Mouse (Mus musculus) left cerebral cortex, postnatal 25 days (tissue): ENCODE measurements around the gene Irf5. TPM values are rescaled to one million over a fixed set of nuclear protein-coding genes. Genes with fewer than 3 reads are reported as not detected.
"Not testable (repeated sequence)": the region's sequence is repeated elsewhere in the genome, so short reads cannot be mapped to it uniquely, and the experiment has no call there.

Experiments used
- DNase-seq, 2 experiments: peaks; one replicate each; pipeline ENCODE4 v3.0.0; 2022; ENCODE audit warnings: low spot score in 2 of 2, mixed read lengths in 1 of 2
- intact Hi-C: fragments of 180-260 bp; cut with DNase I; formaldehyde crosslinking; loops from one replicate; pipeline ENCODE4 v1.15.1; 2025
- total RNA-seq, 2 experiments: library from RNA; stranded (reverse); gene quantifications; 2 replicates each; pipeline ENCODE4 v1.2.3; 2021

Irf5 gene
- total RNA-seq, 2 experiments from 2014 or later, result 4.7 to 5.4 TPM

DNA sequence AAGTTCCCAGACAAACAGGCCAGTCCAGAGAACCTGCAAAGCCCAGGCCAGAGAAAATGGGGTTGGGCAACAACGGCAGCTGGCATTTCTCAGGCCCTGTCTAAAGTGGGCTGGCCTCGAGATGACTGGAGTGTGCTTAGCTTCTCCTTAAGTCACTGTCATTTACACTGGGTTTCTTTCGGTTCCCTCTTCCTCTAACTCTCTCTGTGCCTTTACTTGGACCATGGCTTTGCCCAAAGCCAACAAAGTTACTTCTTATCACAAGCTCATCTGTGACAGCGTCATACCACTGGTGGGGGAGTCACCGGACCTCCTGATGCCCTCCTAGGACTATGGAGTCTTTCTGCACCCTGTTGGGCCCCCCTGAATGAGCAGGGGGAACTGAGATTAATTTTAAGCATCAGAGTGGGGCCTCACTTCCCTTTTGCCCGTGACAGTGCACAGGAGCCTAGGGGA, 2.4 kb upstream of the Irf5 start:
- DNase-seq, result peak in 1 of 2 experiments; percentile 27
- intact Hi-C loops, result no loop called here

DNA sequence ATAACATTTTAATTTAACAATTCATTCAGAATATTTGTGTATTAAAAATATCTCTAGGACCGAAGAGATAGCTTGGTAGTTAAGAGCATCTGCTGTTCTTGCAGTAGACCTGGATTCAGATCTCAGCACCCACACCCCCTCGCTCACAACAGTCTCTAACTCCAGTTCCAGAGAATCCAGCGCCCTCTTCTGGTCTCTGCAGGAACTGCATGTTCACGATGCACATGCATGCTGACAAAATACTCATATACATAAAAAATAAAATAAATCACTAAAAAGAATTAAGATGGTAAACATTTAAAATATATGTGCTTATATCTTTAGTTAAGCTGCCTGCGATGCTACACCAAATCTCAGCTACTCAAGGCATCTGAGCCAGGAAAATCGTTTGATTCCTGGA, 1.2 kb upstream of the Irf5 start:
- intact Hi-C loops, result no loop called here
- no peak for DNase-seq

DNA sequence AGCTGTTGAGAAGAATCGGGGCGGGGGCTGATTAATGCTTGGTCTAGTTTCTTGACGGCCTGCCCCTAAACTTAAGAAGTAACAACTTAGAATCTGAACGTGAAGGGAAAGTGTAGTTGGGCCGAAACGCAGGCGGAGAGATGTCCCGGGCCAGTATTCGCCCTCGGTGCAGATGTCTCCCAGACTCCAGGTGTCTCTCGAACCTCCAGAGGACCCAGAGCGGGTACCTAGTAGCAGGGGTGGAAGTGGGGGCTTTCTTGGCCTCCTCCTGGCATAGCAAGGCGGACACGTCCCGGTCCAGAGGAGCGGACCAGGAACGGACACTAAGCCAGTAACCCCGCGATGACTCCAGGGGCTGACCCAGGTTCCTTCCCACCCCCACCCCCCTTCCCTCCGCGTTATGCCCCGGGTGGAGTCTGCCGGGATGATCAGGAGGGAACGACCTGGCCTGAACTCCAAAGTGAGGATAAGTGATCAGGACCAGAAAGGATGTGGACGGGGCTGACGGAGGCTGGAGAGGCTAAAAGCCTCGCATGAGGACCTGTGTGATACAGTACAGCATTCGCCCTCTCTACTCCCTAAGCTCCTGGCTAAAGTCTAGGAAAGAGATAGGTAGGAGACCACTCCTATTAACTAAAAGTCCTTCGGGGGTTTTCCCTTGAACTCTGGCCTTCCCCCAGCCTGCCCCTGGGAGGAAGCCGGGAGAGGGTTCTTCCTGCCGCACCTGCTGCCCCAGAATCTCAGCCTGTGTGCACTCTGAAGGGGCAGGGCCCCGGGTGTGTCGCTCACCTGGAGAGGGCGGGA, 1.1 kb downstream of the Irf5 start:
- no peak for DNase-seq
- intact Hi-C loops, result no loop called here

DNA sequence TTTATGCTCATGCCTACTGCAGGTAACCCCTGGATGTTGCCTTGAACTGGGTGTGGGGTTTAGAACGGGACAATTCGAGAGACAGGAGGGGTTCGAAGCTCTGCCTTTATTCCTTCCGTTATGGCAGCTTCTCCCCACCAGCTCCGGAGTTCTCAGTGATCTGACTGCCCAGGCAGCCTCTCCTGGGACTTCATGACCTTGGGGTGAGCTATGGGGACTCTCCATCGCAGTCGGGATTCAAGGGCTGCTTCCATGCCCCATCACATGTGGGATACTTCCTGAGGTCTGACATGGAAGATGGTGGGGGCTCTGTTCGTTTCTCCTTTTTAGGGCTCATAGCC, 1.7 kb downstream of the Irf5 start:
- intact Hi-C loops, result no loop called here
- no peak for DNase-seq

DNA sequence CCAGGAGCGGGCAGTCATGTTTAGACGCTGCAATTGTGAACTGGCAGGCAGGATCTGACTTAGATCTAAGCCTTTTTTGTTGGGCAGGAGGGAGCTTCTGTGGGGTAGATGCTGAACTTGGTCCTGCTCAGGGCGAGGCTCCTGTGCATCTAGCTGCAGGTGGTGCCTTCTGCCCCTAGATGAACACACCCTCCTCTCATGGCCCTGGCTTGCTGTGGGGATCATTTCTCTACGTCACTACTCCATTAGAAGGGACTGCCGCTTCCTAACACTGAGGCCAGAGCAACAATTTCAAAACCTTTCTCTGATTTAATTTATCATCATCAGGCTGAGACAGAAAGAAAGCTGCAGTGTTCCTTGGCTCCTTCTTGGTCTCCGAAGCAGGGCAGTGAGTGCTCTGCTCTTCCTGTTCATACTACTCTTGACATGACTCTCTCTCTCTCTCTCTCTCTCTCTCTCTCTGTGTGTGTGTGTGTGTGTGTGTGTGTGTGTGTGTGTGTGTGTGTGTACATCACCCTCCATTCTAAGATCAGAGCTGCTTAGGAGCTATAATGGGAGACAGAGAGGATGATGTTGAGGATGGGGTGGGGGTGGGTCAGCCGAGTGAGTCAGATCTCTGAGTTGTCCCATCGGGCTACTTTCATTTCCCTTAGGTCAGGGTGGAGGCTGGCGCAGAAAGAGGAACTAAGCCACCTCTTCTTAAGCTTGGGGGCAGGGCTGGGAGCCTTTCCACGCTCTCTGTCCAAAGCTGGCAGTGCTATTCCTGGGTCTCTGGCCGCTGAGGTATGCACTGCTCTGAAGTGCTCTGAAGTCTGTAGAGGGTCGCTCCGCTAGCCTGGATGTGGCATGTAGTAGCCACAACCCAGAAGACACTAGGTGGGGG, 2.4 kb downstream of the Irf5 start:
- intact Hi-C loops, result no loop called here
- DNase-seq, result peak in 1 of 2 experiments; percentile 14

DNA sequence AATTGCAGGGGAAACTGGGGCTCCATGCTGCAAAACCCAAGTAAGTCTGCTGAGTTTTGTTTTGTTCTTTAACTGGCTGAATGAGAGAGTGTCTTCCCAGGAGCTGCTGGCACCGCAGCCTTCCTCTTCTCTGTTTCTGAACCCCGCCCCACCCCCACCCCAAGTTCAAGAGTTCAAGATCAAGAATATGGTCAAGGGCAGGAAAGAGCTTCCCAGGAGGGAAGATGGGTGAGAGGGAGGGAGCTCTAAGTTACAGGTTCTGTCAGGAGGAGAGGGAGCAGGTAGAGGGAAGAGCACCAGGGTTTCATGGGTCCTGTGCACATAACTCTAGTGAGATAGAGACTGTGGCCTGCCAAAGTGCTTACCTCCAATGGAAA, 3.0 kb downstream of the Irf5 start:
- no peak for DNase-seq
- intact Hi-C loops, result no loop called here

DNA sequence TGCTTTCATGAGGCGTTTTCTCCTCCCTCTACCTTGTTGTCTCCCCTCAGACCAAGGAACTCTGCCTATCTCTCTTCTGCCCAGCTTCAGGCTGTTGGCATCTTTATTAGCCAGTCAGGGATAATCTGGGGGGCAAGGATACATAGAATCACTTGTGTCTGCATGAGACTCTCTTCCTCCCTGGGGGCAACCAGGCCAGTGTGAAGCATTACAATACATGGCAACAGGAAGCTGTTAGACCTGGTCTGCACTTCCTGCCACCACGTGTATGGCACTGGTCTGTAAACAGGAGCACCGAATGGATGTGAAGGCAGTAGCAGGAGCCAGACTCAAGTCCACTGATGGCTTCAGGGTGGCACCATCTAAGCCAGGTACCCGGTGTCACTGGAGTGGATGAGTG, 3.6 kb downstream of the Irf5 start:
- intact Hi-C loops, result no loop called here
- DNase-seq, result no peak

DNA sequence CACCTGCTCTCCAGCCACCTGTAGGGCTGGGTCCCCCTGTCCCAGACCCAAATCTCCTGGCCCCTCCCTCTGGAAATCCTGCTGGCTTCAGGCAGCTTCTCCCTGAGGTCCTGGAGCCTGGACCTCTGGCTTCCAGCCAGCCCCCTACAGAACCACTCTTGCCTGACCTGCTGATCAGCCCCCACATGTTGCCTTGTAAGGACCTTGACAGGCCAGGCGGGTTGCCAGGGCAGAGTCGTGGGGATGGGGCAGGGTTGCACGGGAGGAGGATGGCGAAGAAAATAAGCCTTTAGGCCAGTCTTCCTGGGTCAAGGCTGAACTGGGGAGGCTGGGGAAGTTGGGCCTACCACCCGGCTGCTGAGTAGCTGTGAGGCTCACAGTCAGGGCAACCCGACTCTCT, 8.9 kb downstream of the Irf5 start:
- intact Hi-C loops, result loop anchor here (5.0 kb wide), 1 partner anchor 143 kb away; no protein-coding TSS in a partner anchor
- no peak for DNase-seq

DNA sequence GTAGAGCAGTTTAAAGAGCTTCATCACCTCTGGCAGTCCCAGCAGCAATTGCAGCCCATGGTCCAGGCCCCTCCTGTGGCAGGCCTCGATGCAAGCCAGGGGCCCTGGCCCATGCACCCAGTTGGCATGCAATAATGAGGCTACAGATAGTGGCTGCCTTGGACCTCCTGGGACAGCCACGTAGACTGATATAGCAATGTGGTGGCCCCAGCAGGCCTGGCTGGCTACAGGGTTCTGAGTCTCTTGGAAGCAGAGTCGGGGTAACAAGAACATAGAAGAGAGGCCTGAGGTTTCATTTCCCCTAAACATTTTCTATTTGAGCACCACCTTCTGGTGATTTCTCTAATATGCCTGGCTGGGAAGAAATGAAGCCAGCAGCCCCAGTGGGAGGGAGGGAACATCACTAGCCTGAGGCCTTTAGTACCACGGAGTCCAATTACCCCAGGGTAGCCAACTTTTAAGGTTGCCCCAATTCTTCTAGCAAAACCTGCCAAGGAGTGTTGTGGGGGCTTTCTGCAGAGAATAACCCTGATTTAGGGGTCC, 10.3 kb downstream of the Irf5 start:
- DNase-seq, result peak in 1 of 2 experiments; percentile 38
- intact Hi-C loops, result loop anchor here (5.0 kb wide), 1 partner anchor 144 kb away; no protein-coding TSS in a partner anchor

DNA sequence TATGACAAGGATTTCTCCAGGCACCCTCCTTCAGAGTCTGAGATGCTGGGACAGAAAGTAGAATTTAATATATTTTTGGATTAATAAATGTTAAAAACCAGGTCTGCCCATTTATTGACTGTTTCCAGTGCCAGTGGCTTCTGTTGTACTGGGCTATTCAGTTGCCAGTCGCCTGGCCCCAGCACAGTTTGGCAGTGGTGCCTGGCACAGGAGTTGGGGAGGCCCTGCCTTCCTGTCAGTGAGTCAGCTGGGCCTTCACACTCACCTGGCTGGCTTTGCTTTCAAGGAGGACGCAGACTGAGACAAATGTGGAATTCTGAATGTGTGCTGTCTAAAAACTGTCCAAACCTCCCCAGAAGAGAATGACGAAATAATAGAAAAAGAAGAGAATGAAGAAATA, 10.8 kb downstream of the Irf5 start:
- intact Hi-C loops, result loop anchor here (5.0 kb wide), 1 partner anchor 145 kb away; no protein-coding TSS in a partner anchor
- no peak for DNase-seq

DNA sequence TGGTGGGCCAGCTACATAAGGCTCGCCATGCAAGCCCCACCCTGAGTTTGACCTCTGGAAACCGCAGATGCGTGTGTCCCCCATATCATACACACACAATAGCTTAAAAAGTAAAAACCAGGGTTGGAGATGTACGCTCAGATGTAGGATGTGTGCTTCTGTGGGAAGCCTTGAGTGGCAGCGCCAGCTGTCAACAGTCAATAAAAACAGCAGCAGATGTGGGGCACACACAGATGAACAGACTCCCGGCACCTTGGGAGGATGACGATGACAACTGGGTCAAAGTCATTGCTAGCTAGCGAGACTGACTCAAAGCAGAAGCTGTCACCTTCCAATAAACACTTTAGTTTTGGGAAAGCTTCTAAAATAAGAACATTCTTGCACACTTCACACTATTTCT, 13.1 kb downstream of the Irf5 start:
- no peak for DNase-seq
- intact Hi-C loops, result loop anchor here (5.0 kb wide), 1 partner anchor 147 kb away; no protein-coding TSS in a partner anchor

DNA sequence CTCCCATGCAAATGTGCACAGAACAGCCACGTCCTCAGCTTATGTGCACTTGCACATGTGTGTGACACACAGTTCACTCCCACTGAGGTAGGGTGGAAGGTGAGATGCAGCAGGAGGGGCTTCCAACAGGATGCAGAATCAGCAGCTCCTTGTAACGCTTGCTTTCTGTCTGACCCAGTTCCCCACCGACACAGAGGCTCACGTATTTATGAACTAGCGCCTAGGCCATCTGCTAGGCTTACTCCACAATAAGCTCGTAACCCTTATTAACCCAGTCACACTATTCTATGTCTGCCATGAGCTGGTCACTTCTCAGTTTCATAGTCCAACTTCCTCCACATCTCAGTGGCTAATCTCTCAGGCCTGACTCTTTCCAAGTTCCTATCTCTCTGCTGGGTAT, 13.8 kb downstream of the Irf5 start:
- DNase-seq, result no peak
- intact Hi-C loops, result no loop called here

DNA sequence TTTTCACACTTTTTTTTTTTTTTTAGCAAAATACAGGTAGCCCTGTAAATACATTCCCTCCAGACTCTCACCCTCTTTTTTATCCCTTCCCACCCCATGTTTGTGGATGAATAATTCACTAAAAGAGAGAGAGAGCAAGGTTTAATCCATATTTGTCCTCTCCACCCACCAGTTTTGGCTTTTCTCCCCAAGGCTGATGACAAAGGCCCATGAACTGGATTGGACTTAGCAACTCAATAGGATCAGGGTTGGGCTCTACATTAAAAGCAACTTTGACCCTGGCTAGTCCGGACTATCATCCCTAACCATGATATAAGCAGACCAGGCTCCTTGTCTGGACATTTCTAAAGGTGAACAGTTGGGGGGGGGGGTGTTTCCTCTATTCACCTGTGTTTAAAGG, 14.5 kb downstream of the Irf5 start:
- DNase-seq, result no peak
- intact Hi-C loops, result no loop called here

DNA sequence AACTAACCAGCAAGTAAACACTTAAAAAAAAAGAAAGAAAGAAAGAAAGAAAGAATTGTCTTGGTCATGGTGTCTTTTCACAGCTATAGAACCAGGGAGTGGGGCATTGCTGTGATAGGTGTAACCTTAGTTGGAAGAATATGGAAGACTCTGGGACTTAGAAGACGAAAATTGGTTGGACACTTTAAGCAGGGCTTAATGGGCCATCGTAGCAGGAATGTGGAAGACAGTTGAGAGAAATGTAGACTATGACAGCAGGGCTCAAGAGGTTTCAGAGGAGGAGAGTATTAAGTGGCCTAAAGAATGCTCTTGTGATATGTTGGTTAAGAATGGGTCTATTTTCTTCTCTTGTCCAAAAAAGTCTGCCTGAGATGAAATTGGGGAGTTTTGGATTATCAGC, 19.2 kb downstream of the Irf5 start:
- intact Hi-C loops, result loop anchor here (5.0 kb wide), 1 partner anchor 37 kb away; no protein-coding TSS in a partner anchor

DNA sequence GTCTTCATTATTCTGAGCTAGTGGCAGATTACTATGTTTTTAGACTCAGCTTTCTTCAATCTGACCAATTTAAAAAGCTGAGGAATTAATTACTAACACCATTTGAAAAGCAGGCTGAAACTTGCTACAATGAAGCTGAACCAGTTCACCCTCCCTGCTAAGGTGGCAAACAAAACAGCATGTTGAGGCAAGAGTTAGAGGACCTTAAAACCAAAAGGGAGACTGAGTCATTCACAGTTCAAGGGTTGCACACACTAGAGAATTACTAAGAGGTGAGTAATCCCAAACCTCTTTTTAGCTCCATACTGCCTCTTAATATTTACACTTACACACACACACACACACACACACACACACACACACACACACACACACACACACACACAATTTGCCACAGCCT, 21.2 kb downstream of the Irf5 start:
- DNase-seq, result no peak
- intact Hi-C loops, result loop anchor here (5.0 kb wide), 1 partner anchor 35 kb away; no protein-coding TSS in a partner anchor

More for the DNA sequence above, 19.2 kb downstream of the Irf5 start:
- no peak for DNase-seq

DNA sequence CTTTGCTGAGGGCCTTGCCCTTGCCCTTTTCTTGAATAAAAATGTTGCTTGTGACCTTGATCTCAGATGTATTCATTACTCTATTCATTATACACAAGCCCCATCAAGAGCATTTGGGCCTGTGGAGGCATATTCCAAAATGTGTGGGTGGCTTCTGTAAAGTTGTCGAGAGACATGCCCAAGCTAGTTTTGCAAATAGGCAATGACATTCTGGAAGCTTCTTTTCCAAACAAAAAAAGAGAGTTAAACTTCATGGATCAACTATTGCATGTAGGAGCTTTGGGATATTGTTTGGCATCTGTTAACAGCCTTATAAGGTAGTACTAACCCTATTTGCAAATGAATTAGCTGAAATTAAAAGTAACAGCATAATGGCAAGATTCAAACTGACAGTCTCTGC, 21.7 kb downstream of the Irf5 start:
- intact Hi-C loops, result loop anchor here (5.0 kb wide), 1 partner anchor 34 kb away; no protein-coding TSS in a partner anchor

DNA sequence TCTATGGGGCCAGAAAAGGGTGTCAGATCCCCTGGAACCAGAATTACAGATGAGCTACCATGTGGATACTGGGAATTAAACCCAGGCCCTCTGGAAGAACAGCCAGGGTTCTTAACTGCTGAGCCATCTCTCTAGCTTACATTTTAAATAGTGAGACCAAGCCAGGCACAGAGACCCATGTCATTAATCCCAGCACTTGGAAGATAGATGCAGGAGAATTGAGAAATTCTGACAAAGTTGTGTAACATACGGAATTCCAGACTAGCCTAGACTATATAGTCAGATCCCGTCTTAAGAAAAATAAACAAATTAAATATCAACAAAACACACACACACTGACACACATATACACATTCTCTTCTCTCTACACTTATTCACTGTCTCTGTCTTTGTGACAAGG, 26.1 kb downstream of the Irf5 start:
- no peak for DNase-seq
- intact Hi-C loops, result no loop called here

More for the DNA sequence above, 21.7 kb downstream of the Irf5 start:
- no peak for DNase-seq

DNA sequence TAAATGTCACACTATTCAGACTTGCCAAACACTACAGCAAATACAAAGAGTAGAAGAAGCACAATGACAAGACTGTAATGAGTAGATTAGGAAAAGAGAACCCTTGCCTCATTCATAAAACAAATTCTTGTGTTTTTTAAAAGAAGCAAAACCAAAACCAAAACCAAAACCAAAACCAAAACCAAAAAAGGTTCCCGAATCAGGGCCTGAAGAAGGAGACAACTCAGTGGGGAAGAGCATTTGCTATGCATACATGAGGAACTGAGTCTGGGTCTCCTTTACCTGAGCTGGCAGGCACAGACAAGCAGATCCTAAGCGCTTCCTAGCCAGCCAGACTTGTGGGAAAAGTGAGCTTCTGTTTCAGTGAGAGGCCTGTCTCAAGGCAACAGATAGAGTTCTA, 30.7 kb downstream of the Irf5 start:
- intact Hi-C loops, result no loop called here
- DNase-seq, result no peak

DNA sequence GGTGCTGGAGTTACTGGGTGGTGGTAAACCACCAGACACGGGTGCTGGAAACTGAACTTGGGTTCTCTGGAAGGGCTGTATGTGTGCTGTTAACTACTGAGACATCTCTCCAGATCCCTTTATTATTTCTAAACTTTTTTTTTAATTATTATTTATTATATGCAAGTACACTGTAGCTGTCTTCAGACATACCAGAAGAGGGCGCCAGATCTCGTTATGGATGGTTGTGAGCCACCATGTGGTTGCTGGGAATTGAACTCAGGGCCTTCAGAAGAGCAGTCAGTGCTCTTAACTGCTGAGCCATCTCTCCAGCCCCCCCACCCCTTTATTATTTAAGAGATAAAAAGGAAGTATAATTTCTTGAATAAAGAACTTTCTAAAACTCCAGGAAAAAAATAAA, 50.0 kb downstream of the Irf5 start:
- intact Hi-C loops, DNase-seq: not testable (repeated sequence)

DNA sequence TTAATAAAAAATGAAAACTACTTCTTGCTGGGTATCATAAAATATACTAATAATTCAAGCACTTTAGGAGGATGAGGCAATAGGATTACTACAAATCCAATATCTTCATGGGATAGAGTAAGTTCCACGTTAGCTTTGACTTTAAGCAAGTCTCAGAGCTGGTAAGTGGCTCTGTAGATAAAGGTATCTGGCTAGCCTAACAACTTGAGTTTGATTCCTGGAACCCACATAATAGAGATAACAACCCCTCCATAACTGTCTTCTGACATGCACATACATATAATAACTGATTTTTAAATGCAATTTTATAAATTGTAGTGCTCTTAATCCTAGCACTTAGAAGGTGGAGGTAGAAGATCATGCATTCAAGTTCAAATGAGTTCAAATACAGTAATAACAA, 54.3 kb downstream of the Irf5 start:
- no peak for DNase-seq
- intact Hi-C loops, result loop anchor here (5.0 kb wide), 1 partner anchor 33 kb away; no protein-coding TSS in a partner anchor
